Mouse (Mus musculus): Measurements from ENCODE around the gene Hap1. TPM values are rescaled to one million over a fixed set of nuclear protein-coding genes. Genes with fewer than 3 reads are reported as not detected.

The Hap1 gene
- polyA plus RNA-seq (2012; ENCODE audit: low replicate concordance) = 15.8 and 23.4 TPM in 2 replicates

DNA sequence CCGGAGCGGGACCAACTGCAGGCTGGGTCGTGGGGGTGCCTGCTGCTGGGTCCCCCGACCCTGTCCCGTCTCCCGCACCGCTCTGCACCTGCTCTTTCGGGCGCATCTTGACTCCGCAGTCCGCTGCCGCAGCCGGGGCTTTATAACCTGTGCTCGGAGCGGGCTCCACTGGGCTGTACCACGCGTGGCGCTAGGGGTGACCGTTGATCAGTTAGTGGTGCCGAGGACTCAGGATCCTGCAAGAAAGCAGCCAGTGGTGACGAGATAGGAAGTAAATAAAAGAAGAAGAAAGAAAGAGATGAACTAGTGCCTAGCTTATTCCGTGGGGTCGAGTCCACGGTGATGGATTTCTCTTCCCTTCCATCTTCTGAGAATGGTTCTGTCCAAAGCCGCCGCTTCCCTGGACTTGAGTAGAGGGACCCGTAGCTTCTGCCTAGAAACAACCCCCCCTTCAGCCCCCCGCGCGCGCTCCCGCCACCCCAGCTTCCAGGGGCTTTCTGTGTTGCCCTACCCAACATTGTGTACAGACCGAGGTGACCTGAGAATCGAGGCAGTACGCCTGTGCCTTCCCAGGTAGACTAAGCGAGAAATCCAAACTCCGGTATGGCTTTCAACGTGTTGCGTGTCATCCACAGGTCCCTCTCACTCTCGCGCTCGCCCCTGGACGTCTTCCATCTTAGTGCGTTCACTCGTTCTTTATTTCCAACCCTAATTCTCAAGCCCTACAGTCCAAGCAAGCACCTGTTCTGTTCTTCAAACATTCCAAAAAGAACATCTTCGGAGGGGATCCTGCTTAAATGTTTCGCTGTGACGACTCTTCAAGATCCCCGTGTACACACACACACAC lies at the start of gene Hap1:
Gene Hap1, minus strand, starts transcription at position 157 of the 847 bp plus-strand sequence.

DNA sequence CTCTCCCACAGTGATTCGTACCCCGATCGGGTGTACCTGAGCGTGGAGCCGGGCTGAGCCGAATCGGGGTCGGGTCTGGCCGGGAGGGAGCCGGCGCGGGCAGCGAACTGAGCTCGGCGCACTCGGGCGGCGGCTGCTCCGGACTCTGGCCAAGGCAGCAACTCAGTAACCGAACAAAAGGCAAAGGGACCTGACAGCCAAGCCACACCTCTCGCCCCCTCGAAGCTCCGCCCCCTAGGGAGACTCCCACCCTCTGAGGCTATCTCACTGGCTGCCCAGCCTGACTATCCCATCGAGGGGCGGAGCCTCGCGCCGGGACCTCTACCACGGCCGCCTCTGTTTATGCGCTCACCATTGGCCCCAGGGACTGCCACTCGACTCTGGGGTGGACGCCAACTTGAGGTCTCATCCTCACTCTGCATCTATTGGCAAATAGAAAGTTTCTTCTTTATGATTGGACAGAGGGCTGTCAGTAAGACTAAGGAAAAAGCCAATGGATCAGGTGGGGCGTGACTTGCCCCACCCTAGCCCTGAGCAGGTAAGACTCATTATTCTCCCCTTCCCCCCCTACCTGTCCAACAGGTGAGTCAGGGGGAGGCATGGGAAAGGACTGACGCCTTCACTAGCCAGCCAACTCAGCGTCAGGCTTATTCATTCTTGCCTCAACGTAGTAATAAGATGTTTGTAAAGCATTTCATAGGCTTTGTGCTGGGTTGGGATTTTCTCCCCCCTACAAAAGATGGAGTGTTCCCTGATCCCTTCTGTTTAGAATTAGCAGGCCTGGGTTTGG lies 41.9 kb upstream of the Hap1 start, which contains the start of gene Jup:
Gene Jup, minus strand, starts transcription at position 164 of the 790 bp plus-strand sequence.

GRCm38 (mm10) chr11:100333944-100334457 lies 21.9 kb downstream of the Hap1 start, which contains the start of gene Gast:
Gene Gast, plus strand, starts transcription at chr11:100334407.

DNA sequence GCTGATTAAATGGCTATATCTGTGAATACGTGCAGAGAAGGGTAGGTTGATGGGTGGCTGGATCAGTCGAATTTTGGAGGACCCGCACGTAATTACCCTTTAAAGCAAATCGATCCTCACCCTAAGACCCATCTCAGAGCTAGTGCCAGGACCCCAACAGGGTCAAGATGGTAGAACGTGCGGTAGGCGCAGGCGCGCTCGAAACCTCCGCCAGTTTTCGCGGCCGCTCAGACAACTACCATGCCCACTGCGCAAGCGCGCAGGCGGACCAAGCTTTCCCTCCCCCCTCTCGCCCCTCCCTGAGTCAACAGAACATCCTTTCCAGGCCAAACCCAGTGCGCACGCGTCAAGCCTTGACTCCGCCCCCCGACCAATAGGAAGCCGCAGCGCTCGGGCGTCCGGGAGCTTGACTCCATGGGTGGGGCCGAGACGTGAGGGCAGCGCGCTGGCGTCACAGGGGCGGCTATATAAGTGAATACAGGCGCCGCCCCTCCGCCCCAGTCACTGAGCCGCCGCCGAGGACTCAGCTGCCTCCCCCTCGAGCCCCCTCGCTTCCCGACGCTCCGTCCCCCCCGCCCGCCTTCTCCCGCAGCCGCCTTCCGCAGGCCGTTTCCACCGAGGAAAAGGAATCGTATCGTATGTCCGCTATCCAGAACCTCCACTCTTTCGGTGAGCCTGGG lies 36.3 kb downstream of the Hap1 start, which contains the start of gene Eif1:
Gene Eif1, plus strand, starts transcription at position 394 of the 680 bp plus-strand sequence.

Other genes with a start within 250 kb of the Hap1 start
- gene Krt13, start 234.6 kb downstream of the Hap1 start, polyA plus RNA-seq (2012; ENCODE audit: low replicate concordance) = 0.33 TPM in 1 of 2 replicates, not detected in the other
- not detected in 2 replicates for gene Krt15, start 220.2 kb downstream of the Hap1 start, polyA plus RNA-seq (2012; ENCODE audit: low replicate concordance)
- gene Krt19, start 207.5 kb downstream of the Hap1 start, polyA plus RNA-seq (2012; ENCODE audit: low replicate concordance) = 0.12 and 0.14 TPM in 2 replicates
- gene Krt9, start 162.9 kb downstream of the Hap1 start, polyA plus RNA-seq (2012; ENCODE audit: low replicate concordance) = not detected in 2 replicates
- gene Krt14, start 148.6 kb downstream of the Hap1 start, polyA plus RNA-seq (2012; ENCODE audit: low replicate concordance) = not detected in 2 replicates
- gene Krt16, start 107.2 kb downstream of the Hap1 start, polyA plus RNA-seq (2012; ENCODE audit: low replicate concordance) = not detected in 2 replicates
- 0.10 and 0.14 TPM in 2 replicates for gene Krt17, start 95.1 kb downstream of the Hap1 start, polyA plus RNA-seq (2012; ENCODE audit: low replicate concordance)
- gene Krt42, start 86.3 kb downstream of the Hap1 start, polyA plus RNA-seq (2012; ENCODE audit: low replicate concordance) = not detected in 2 replicates
- gene Eif1, start 36.2 kb downstream of the Hap1 start, polyA plus RNA-seq (2012; ENCODE audit: low replicate concordance) = 448 and 588 TPM in 2 replicates
- not detected in 2 replicates for gene Gast, start 21.7 kb downstream of the Hap1 start, polyA plus RNA-seq (2012; ENCODE audit: low replicate concordance)
- gene Jup, start 41.6 kb upstream of the Hap1 start, polyA plus RNA-seq (2012; ENCODE audit: low replicate concordance) = 74.3 and 86.7 TPM in 2 replicates
- 0.47 and 1.6 TPM in 2 replicates for gene P3h4, start 58.7 kb upstream of the Hap1 start, polyA plus RNA-seq (2012; ENCODE audit: low replicate concordance)
- gene Fkbp10, start 59.6 kb upstream of the Hap1 start, polyA plus RNA-seq (2012; ENCODE audit: low replicate concordance) = 0.67 and 1.0 TPM in 2 replicates
- gene Nt5c3b, start 85.7 kb upstream of the Hap1 start, polyA plus RNA-seq (2012; ENCODE audit: low replicate concordance) = 63.7 and 93.8 TPM in 2 replicates
- gene Klhl10, start 85.8 kb upstream of the Hap1 start, polyA plus RNA-seq (2012; ENCODE audit: low replicate concordance) = 0.15 TPM in 1 of 2 replicates, not detected in the other
- 2.8 and 4.1 TPM in 2 replicates for gene Klhl11, start 116.6 kb upstream of the Hap1 start, polyA plus RNA-seq (2012; ENCODE audit: low replicate concordance)
- gene Acly, start 171.9 kb upstream of the Hap1 start, polyA plus RNA-seq (2012; ENCODE audit: low replicate concordance) = 9.1 and 48.3 TPM in 2 replicates
- gene Ttc25, start 189.5 kb upstream of the Hap1 start, polyA plus RNA-seq (2012; ENCODE audit: low replicate concordance) = 0.06 and 0.10 TPM in 2 replicates
- gene Cnp, start 218.8 kb upstream of the Hap1 start, polyA plus RNA-seq (2012; ENCODE audit: low replicate concordance) = 106 and 177 TPM in 2 replicates